In genomic region chr2:32154334-32154997, GRCm38 (mm10) we compare ENCODE assay signal across 8 mouse cellular contexts. TPM values are rescaled to one million over a fixed set of nuclear protein-coding genes. Genes with fewer than 3 reads are reported as not detected.
A peak's percentile ranks its signal among the peaks of the same experiment; 100 is the strongest.
DNase-seq lines count a peak whose midpoint lies in the region; ATAC-seq and TF ChIP-seq lines count a peak whose summit lies in the region.

No protein-coding gene starts in this region.

- no peak for DNase-seq in heart, embryonic 10.5 days (ENCODE audit: low spot score)
- DNase-seq in heart, adult 9 months (ENCODE audit: low spot score in 2 of 2), result no peak
- no peak for DNase-seq in ES-E14 (ENCODE audit: low read depth, low spot score)
- DNase-seq in hindbrain, embryonic 11.5 days (ENCODE audit: low spot score), result no peak
- DNase-seq in lung, postnatal 0 days (ENCODE audit: low spot score), result peak; percentile 54
- no peak for DNase-seq in right cerebral cortex, postnatal 10 days (ENCODE audit: low spot score in 2 of 2)
- DNase-seq in ovary, adult 18-20 months (ENCODE audit: low spot score), result no peak

- TF ChIP-seq CTCF in lung, postnatal 0 days (IDR thresholded peaks at IDR 0.05), result no peak

- no peak for ATAC-seq in hindbrain, embryonic 11.5 days (ENCODE audit: low FRiP score)
- no peak for ATAC-seq in lung, postnatal 0 days
- no peak for ATAC-seq in monocyte, adult 5-6 weeks (replicated peaks; ENCODE audit: insufficient number of reproducible peaks, low FRiP score, low TSS enrichment, poor library complexity, severe bottlenecking)

- peak overlapping the region; percentile 76 for H3K4me2 ChIP-seq in hindbrain, embryonic 11.5 days (replicated peaks; ENCODE audit: low read depth, low read length)
- H3K4me2 ChIP-seq in lung, postnatal 0 days (replicated peaks; ENCODE audit: low read depth, low read length), result peak overlapping the region; percentile 79

- in situ Hi-C loops in ES-E14 (cut with MboI; ENCODE audit: low sequenced_read_pairs in 2 of 2, unreplicated experiment in 2 of 2), result no loop called here

- peak overlapping the region; percentile 93 for H3K4me3 ChIP-seq in heart, embryonic 10.5 days
- peak overlapping the region in 1 of 2 experiments; percentile 16; a peak in 3 of 4 replicates for H3K4me3 ChIP-seq in ES-E14 (ENCODE audit: insufficient read depth in 1 of 2, low read depth in 1 of 2, low read length in 2 of 2, poor library complexity in 1 of 2, severe bottlenecking in 1 of 2)
- peak overlapping the region; percentile 7; the same call in 1 of the 2 replicates for H3K4me3 ChIP-seq in hindbrain, embryonic 11.5 days (ENCODE audit: low read depth, low read length)
- no peak overlapping the region; the same call in 1 of the 2 replicates for H3K4me3 ChIP-seq in lung, postnatal 0 days (ENCODE audit: low read depth, low read length)

- no peaks in the 10 kb centered on the region for H3K27me3 ChIP-seq in heart, embryonic 10.5 days (ENCODE audit: insufficient read depth, poor library complexity, severe bottlenecking)
- no peaks in the 10 kb centered on the region for H3K27me3 ChIP-seq in hindbrain, embryonic 11.5 days (ENCODE audit: control insufficient read depth, insufficient read depth, low read length)
- no peaks in the 10 kb centered on the region for H3K27me3 ChIP-seq in lung, postnatal 0 days (replicated peaks; ENCODE audit: insufficient read depth, low read length)

- H3K9me3 ChIP-seq in heart, embryonic 10.5 days, result no peaks in the 10 kb centered on the region
- no peaks in the 10 kb centered on the region for H3K9me3 ChIP-seq in ES-E14 (ENCODE audit: control insufficient read depth, insufficient read depth, low read depth, low read length)
- no peaks in the 10 kb centered on the region for H3K9me3 ChIP-seq in hindbrain, embryonic 11.5 days (ENCODE audit: control insufficient read depth, low read length)
- H3K9me3 ChIP-seq in lung, postnatal 0 days (ENCODE audit: low read length), result no peaks in the 10 kb centered on the region

- 17% methylated on average over 9 of the region's 9 CpGs for WGBS in heart, embryonic 10.5 days
- WGBS in hindbrain, embryonic 11.5 days, result 24% methylated on average over 9 of the region's 9 CpGs
- WGBS in lung, postnatal 0 days, result 18% methylated on average over 9 of the region's 9 CpGs

- H3K9ac ChIP-seq in ES-E14 (ENCODE audit: insufficient read depth, low read depth, low read length, poor library complexity, severe bottlenecking), result no peak overlapping the region; the same call in 1 of the 2 replicates
- peak overlapping the region; percentile 28; the same call in 1 of the 2 replicates for H3K9ac ChIP-seq in hindbrain, embryonic 11.5 days (ENCODE audit: low read depth, low read length)
- H3K9ac ChIP-seq in lung, postnatal 0 days (replicated peaks; ENCODE audit: low read depth), result no peak overlapping the region

- peak overlapping the region; percentile 100 for H3K27ac ChIP-seq in heart, embryonic 10.5 days
- peak overlapping the region; percentile 35; the same call in 1 of the 2 replicates for H3K27ac ChIP-seq in ES-E14 (ENCODE audit: insufficient read depth, low read depth, low read length, poor library complexity, severe bottlenecking)
- H3K27ac ChIP-seq in hindbrain, embryonic 11.5 days (ENCODE audit: low read depth, low read length), result no peak overlapping the region
- H3K27ac ChIP-seq in lung, postnatal 0 days (ENCODE audit: low read length), result peak overlapping the region; percentile 99

- H3K36me3 ChIP-seq in heart, embryonic 10.5 days, result no peaks in the 10 kb centered on the region
- no peaks in the 10 kb centered on the region for H3K36me3 ChIP-seq in ES-E14 (ENCODE audit: control insufficient read depth, insufficient read depth, low read length, poor library complexity, severe bottlenecking)
- H3K36me3 ChIP-seq in hindbrain, embryonic 11.5 days (ENCODE audit: control insufficient read depth, insufficient read depth, low read length), result no peaks in the 10 kb centered on the region
- no peaks in the 10 kb centered on the region for H3K36me3 ChIP-seq in lung, postnatal 0 days (ENCODE audit: insufficient read depth, low read length)

- no peak for TF ChIP-seq EP300 in lung, postnatal 0 days (IDR thresholded peaks at IDR 0.05)

- peaks cover 82% of the 10 kb centered on the region for H3K4me1 ChIP-seq in heart, embryonic 10.5 days
- H3K4me1 ChIP-seq in ES-E14 (ENCODE audit: control insufficient read depth in 2 of 2, insufficient read depth in 2 of 2, low read length in 2 of 2, poor library complexity in 1 of 2), result peaks cover 11 to 34% of the 10 kb centered on the region in 2 experiments
- H3K4me1 ChIP-seq in hindbrain, embryonic 11.5 days (replicated peaks; ENCODE audit: control insufficient read depth, insufficient read depth, low read length), result peaks cover 33% of the 10 kb centered on the region
- H3K4me1 ChIP-seq in lung, postnatal 0 days (ENCODE audit: insufficient read depth, low read depth, low read length), result peaks cover 48% of the 10 kb centered on the region

TF ChIP-seq in ES-E14, 5 proteins besides CTCF, POLR2A, EP300 and RAD21:
- no peak for TF ChIP-seq CHD2 (IDR thresholded peaks at IDR 0.05; ENCODE audit: low read depth, low read length)
- no peak for TF ChIP-seq HCFC1 (IDR thresholded peaks at IDR 0.05; ENCODE audit: borderline replicate concordance, insufficient read depth, low read length)
- TF ChIP-seq ZC3H11A (IDR thresholded peaks at IDR 0.05; ENCODE audit: borderline replicate concordance, low read depth, low read length), result no peak
- TF ChIP-seq MAFK (IDR thresholded peaks at IDR 0.05; ENCODE audit: insufficient read depth, low read depth, low read length), result no peak
- no peak for TF ChIP-seq ZNF384 (IDR thresholded peaks at IDR 0.05; ENCODE audit: low read depth, low read length)

RNA-seq across cellular contexts. Expression of gene Prrc2b, which starts 3.6 kb away (rescaled TPM):
- polyA plus RNA-seq in heart, embryonic 10.5 days (2016; fragmentation: Nextera tagmentation; extraction: Ambion mirVana), result 44.1 and 54.6 TPM in 2 replicates
- total RNA-seq in ES-E14 (2012; rRNA removed), result 75.1 and 88.5 TPM in 2 replicates
- 57.6 and 69.0 TPM in 2 replicates for polyA plus RNA-seq in hindbrain, embryonic 11.5 days (2014; fragmentation: Nextera tagmentation; extraction: Ambion mirVana)
- polyA plus RNA-seq in lung, postnatal 0 days (2015; fragmentation: Nextera tagmentation; extraction: Ambion mirVana), result 21.2 and 24.6 TPM in 2 replicates
- total RNA-seq in monocyte, adult 5-6 weeks (2017), result 13.3 to 55.4 TPM (median 22.1 TPM) in 3 replicates

RNA-seq across cellular contexts. Expression of gene Plpp7, which starts 59.1 kb away (rescaled TPM):
- 10.9 and 12.9 TPM in 2 replicates for polyA plus RNA-seq in heart, embryonic 10.5 days (2016; fragmentation: Nextera tagmentation; extraction: Ambion mirVana)
- 1.4 and 4.3 TPM in 2 replicates for total RNA-seq in ES-E14 (2012; rRNA removed)
- polyA plus RNA-seq in hindbrain, embryonic 11.5 days (2014; fragmentation: Nextera tagmentation; extraction: Ambion mirVana), result 5.5 and 7.5 TPM in 2 replicates
- polyA plus RNA-seq in lung, postnatal 0 days (2015; fragmentation: Nextera tagmentation; extraction: Ambion mirVana), result 2.4 and 2.5 TPM in 2 replicates
- 1.2 TPM in 1 of 3 replicates, not detected in the others for total RNA-seq in monocyte, adult 5-6 weeks (2017)
